Mouse (Mus musculus) kidney, embryonic 16.5 days (tissue): Measurements from ENCODE around the gene Slc8b1. TPM values are rescaled to one million over a fixed set of nuclear protein-coding genes. Genes with fewer than 3 reads are reported as not detected.

Experiments
- ATAC-seq: fragments of 200-750 bp; cut with Nextera tagmentation; 2 replicates; pipeline ENCODE4 v1.8.0; 2017; ENCODE audit warnings: moderate TSS enrichment; ENCODE audit not compliant: low FRiP score, low TSS enrichment
- H3K27ac ChIP-seq: fragments of 300-500 bp; sonication (generic); 2 replicates; pipeline ENCODE4 v1.5.1; 2014; ENCODE audit warnings: low read length
- H3K27me3 ChIP-seq: fragments of 300-500 bp; sonication (generic); 2 replicates; pipeline ENCODE4 v1.6.1; 2014; ENCODE audit warnings: low read length, control low read depth, mixed read lengths; ENCODE audit not compliant: insufficient read depth
- H3K36me3 ChIP-seq: fragments of 300-500 bp; sonication (generic); 2 replicates; pipeline ENCODE4 v1.6.1; 2014; ENCODE audit warnings: low read length, control low read depth, mixed read lengths; ENCODE audit not compliant: insufficient read depth
- H3K4me1 ChIP-seq: fragments of 300-500 bp; sonication (generic); 2 replicates; pipeline ENCODE4 v1.6.1; 2014; ENCODE audit warnings: low read length, control low read depth, mixed read lengths; ENCODE audit not compliant: insufficient read depth
- H3K4me2 ChIP-seq: fragments of 300-500 bp; sonication (generic); replicated peaks from 2 replicates; pipeline ENCODE4 v1.6.1; 2014; ENCODE audit warnings: low read depth, low read length
- H3K4me3 ChIP-seq: fragments of 300-500 bp; sonication (generic); 2 replicates; pipeline ENCODE4 v1.5.1; 2014; ENCODE audit warnings: mild to moderate bottlenecking, low read length
- H3K9ac ChIP-seq: fragments of 300-500 bp; sonication (generic); replicated peaks from 2 replicates; pipeline ENCODE4 v1.6.1; 2014; ENCODE audit warnings: low read length
- H3K9me3 ChIP-seq: fragments of 300-500 bp; sonication (generic); 2 replicates; pipeline ENCODE4 v1.6.1; 2016; ENCODE audit warnings: low read length, control low read depth
- WGBS: fragments of 180-500 bp; shearing (Covaris S2); extraction: QIAGEN DNeasy Blood & Tissue Kit; methylation state at CpG from one replicate; pipeline ENCODE4 v1.1.7; 2014; 5-methylcytosine and 5-hydroxymethylcytosine counted together
- polyA plus RNA-seq: library from polyadenylated mRNA; unstranded; fragments of >200 nt; fragmentation: Nextera tagmentation; extraction: Ambion mirVana; gene quantifications from 2 replicates; pipeline ENCODE4 v1.2.1, GENCODE M21; 2015

Gene Slc8b1
- polyA plus RNA-seq, 1 experiment from 2014 or later: 10.1 TPM

- Histone ChIP-seq H3K4me3 (no peak overlapping the region), H3K4me1 (no peaks in the 10 kb centered on the region), H3K4me2 (no peak overlapping the region), H3K36me3 (no peaks in the 10 kb centered on the region), H3K27me3 (no peaks in the 10 kb centered on the region), H3K9ac (no peak overlapping the region), H3K9me3 (no peaks in the 10 kb centered on the region), H3K27ac (no peak overlapping the region)
- no peak for ATAC-seq
- 95% methylated on average over 2 of the region's 2 CpGs for WGBS
Observed at GRCm38 (mm10) chr5:120473361-120473760, 37.6 kb upstream of the Slc8b1 start.

- Histone ChIP-seq H3K9me3 (no peaks in the 10 kb centered on the region), H3K4me3 (no peak overlapping the region), H3K27me3 (no peaks in the 10 kb centered on the region), H3K27ac (no peak overlapping the region), H3K4me2 (0 out of 2 replicates have a peak overlapping the region, but pooled peaks have one; percentile 16), H3K36me3 (no peaks in the 10 kb centered on the region), H3K9ac (no peak overlapping the region), H3K4me1 (no peaks in the 10 kb centered on the region)
- 62% methylated on average over 8 of the region's 8 CpGs for WGBS
- no peak for ATAC-seq
Observed at GRCm38 (mm10) chr5:120475861-120476260, 35.1 kb upstream of the Slc8b1 start.

- peak; percentile 23; the same call in 1 of the 2 replicates for ATAC-seq
- 14% methylated on average over 13 of the region's 13 CpGs for WGBS
- Histone ChIP-seq H3K4me2 (0 out of 2 replicates have a peak within 1 kb of the TSS, but pooled peaks have one; percentile 16), H3K27ac (no peak within 1 kb of the TSS), H3K4me3 (no peak within 1 kb of the TSS), H3K27me3 (no peaks in the 10 kb centered on the region), H3K9me3 (no peaks in the 10 kb centered on the region), H3K4me1 (no peaks in the 10 kb centered on the region), H3K36me3 (no peaks in the 10 kb centered on the region), H3K9ac (no peak within 1 kb of the TSS)
Observed at GRCm38 (mm10) chr5:120476296-120476695, 34.7 kb upstream of the Slc8b1 start, which contains the start of gene Sds. Sds (plus strand) TSS chr5:120476526.

GRCm38 (mm10) chr5:120477993-120478392 lies 33.0 kb upstream of the Slc8b1 start:
- no peak overlapping the region for H3K4me2 ChIP-seq
- no peak overlapping the region for H3K27ac ChIP-seq
- 87% methylated on average over 5 of the region's 5 CpGs for WGBS
- ATAC-seq: no peak
- no peaks in the 10 kb centered on the region for H3K9me3 ChIP-seq
- no peak overlapping the region for H3K9ac ChIP-seq
- H3K4me3 ChIP-seq: no peak overlapping the region
- no peaks in the 10 kb centered on the region for H3K36me3 ChIP-seq
- no peaks in the 10 kb centered on the region for H3K4me1 ChIP-seq
- H3K27me3 ChIP-seq: no peaks in the 10 kb centered on the region

GRCm38 (mm10) chr5:120479538-120479937 lies 31.4 kb upstream of the Slc8b1 start:
- Histone ChIP-seq H3K4me2 (no peak overlapping the region), H3K4me3 (no peak overlapping the region), H3K9ac (no peak overlapping the region), H3K4me1 (no peaks in the 10 kb centered on the region), H3K27ac (no peak overlapping the region), H3K9me3 (no peaks in the 10 kb centered on the region), H3K36me3 (no peaks in the 10 kb centered on the region), H3K27me3 (no peaks in the 10 kb centered on the region)
- 71% methylated on average over 4 of the region's 4 CpGs for WGBS
- no peak for ATAC-seq

- 58% methylated on average over 9 of the region's 9 CpGs for WGBS
- Histone ChIP-seq H3K9me3 (no peaks in the 10 kb centered on the region), H3K4me1 (no peaks in the 10 kb centered on the region), H3K4me3 (no peak overlapping the region), H3K9ac (no peak overlapping the region), H3K27me3 (no peaks in the 10 kb centered on the region), H3K27ac (no peak overlapping the region), H3K4me2 (no peak overlapping the region), H3K36me3 (peaks cover 11% of the 10 kb centered on the region)
- ATAC-seq: no peak
Observed at GRCm38 (mm10) chr5:120481205-120481604, 29.8 kb upstream of the Slc8b1 start.

GRCm38 (mm10) chr5:120483399-120483798 lies 27.6 kb upstream of the Slc8b1 start:
- H3K4me2 ChIP-seq: no peak overlapping the region
- no peaks in the 10 kb centered on the region for H3K4me1 ChIP-seq
- no peak overlapping the region for H3K27ac ChIP-seq
- H3K9me3 ChIP-seq: no peaks in the 10 kb centered on the region
- 82% methylated on average over 19 of the region's 19 CpGs for WGBS
- ATAC-seq: no peak
- no peak overlapping the region for H3K4me3 ChIP-seq
- no peaks in the 10 kb centered on the region for H3K27me3 ChIP-seq
- peaks cover 25% of the 10 kb centered on the region for H3K36me3 ChIP-seq
- H3K9ac ChIP-seq: no peak overlapping the region

GRCm38 (mm10) chr5:120487844-120488243 lies 23.1 kb upstream of the Slc8b1 start:
- H3K36me3 ChIP-seq: peaks cover 30% of the 10 kb centered on the region
- H3K9me3 ChIP-seq: no peaks in the 10 kb centered on the region
- H3K4me1 ChIP-seq: no peaks in the 10 kb centered on the region
- ATAC-seq: no peak
- no peak overlapping the region for H3K9ac ChIP-seq
- H3K4me3 ChIP-seq: no peak overlapping the region
- WGBS: 84% methylated on average over 8 of the region's 8 CpGs
- no peaks in the 10 kb centered on the region for H3K27me3 ChIP-seq
- H3K4me2 ChIP-seq: no peak overlapping the region
- H3K27ac ChIP-seq: no peak overlapping the region

GRCm38 (mm10) chr5:120490679-120491192 lies 20.2 kb upstream of the Slc8b1 start:
- Histone ChIP-seq H3K27me3 (no peaks in the 10 kb centered on the region), H3K9ac (no peak overlapping the region), H3K4me3 (no peak overlapping the region), H3K9me3 (no peaks in the 10 kb centered on the region), H3K27ac (no peak overlapping the region), H3K4me2 (no peak overlapping the region), H3K4me1 (peaks cover 5% of the 10 kb centered on the region; the same call in 1 of the 2 replicates), H3K36me3 (peaks cover 20% of the 10 kb centered on the region; the same call in 1 of the 2 replicates)
- 79% methylated on average over 8 of the region's 8 CpGs for whole genome bisulfite sequencing
- ATAC-seq: no peak

- H3K9me3 ChIP-seq: no peaks in the 10 kb centered on the region
- no peak overlapping the region for H3K4me2 ChIP-seq
- H3K4me3 ChIP-seq: no peak overlapping the region
- H3K9ac ChIP-seq: no peak overlapping the region
- H3K36me3 ChIP-seq: peaks cover 9% of the 10 kb centered on the region; the same call in 1 of the 2 replicates
- WGBS: 72% methylated on average over 11 of the region's 11 CpGs
- ATAC-seq: no peak
- no peaks in the 10 kb centered on the region for H3K27me3 ChIP-seq
- H3K27ac ChIP-seq: no peak overlapping the region
- peaks cover 8% of the 10 kb centered on the region; the same call in 1 of the 2 replicates for H3K4me1 ChIP-seq
Observed at GRCm38 (mm10) chr5:120492437-120492836, 18.5 kb upstream of the Slc8b1 start.
